Mouse (Mus musculus): ENCODE data around the gene Rere. TPM values are rescaled to one million over a fixed set of nuclear protein-coding genes. Genes with fewer than 3 reads are reported as not detected.

Gene Rere
- polyA plus RNA-seq, 1 experiment from 2014 or later: 29.0 TPM

GRCm38 (mm10) chr4:150238433-150239086, 42.9 kb upstream of the Rere start:
- H3K4me1 ChIP-seq (ENCODE audit: control insufficient read depth, insufficient read depth, low read length): peaks cover 34% of the 10 kb centered on the region
- no peak for ATAC-seq
- WGBS: 5% methylated on average over 3 of the region's 3 CpGs
- H3K4me2 ChIP-seq (ENCODE audit: low read length): peak overlapping the region; percentile 94
- H3K9ac ChIP-seq (ENCODE audit: low read depth, low read length): peak overlapping the region; percentile 91
- peak overlapping the region; percentile 84 for H3K4me3 ChIP-seq (ENCODE audit: low read depth, low read length)
- no peaks in the 10 kb centered on the region for H3K27me3 ChIP-seq (ENCODE audit: control insufficient read depth, insufficient read depth, low read depth, low read length)
- H3K27ac ChIP-seq (ENCODE audit: low read length): 0 out of 2 replicates have a peak overlapping the region, but pooled peaks have one; percentile 13
- no peaks in the 10 kb centered on the region for H3K9me3 ChIP-seq (replicated peaks; ENCODE audit: control insufficient read depth, low read length, poor library complexity, severe bottlenecking)
- H3K36me3 ChIP-seq (ENCODE audit: control insufficient read depth, insufficient read depth, low read length): peaks cover 13% of the 10 kb centered on the region

GRCm38 (mm10) chr4:150239087-150239480, 42.4 kb upstream of the Rere start:
- peak overlapping the region; percentile 94 for H3K4me2 ChIP-seq (ENCODE audit: low read length)
- peaks cover 34% of the 10 kb centered on the region for H3K4me1 ChIP-seq (ENCODE audit: control insufficient read depth, insufficient read depth, low read length)
- peaks cover 13% of the 10 kb centered on the region for H3K36me3 ChIP-seq (ENCODE audit: control insufficient read depth, insufficient read depth, low read length)
- H3K9me3 ChIP-seq (replicated peaks; ENCODE audit: control insufficient read depth, low read length, poor library complexity, severe bottlenecking): no peaks in the 10 kb centered on the region
- H3K4me3 ChIP-seq (ENCODE audit: low read depth, low read length): peak overlapping the region; percentile 84
- no peaks in the 10 kb centered on the region for H3K27me3 ChIP-seq (ENCODE audit: control insufficient read depth, insufficient read depth, low read depth, low read length)
- H3K27ac ChIP-seq (ENCODE audit: low read length): no peak overlapping the region
- WGBS: 35% methylated on average over 5 of the region's 5 CpGs
- no peak for ATAC-seq
- H3K9ac ChIP-seq (ENCODE audit: low read depth, low read length): 0 out of 2 replicates have a peak overlapping the region, but pooled peaks have one; percentile 91

GRCm38 (mm10) chr4:150239503-150239902, 41.9 kb upstream of the Rere start:
- H3K4me1 ChIP-seq (ENCODE audit: control insufficient read depth, insufficient read depth, low read length): peaks cover 34% of the 10 kb centered on the region
- H3K9ac ChIP-seq (ENCODE audit: low read depth, low read length): no peak overlapping the region

DNA sequence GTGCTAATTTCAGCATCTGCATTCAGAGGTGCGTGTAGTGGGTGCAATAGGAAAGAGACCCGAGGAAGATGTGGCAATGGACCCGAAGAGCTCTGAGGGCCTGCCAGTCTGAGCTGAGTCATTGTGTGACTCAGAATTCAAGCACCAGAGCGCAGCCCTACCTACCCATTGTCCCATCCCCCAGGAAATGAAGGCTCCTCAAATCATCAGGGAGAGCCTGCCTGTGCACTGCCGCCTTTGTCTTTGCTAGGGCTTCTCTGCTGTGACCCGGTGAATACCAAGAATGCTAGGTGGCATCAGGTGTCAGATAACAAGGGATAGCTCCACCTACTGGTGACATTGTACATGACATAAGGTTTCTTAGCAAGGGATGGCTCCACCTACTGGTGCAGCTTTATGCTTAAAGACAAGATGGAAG, 41.5 kb upstream of the Rere start:
- Histone ChIP-seq H3K9me3 (replicated peaks; ENCODE audit: control insufficient read depth, low read length, poor library complexity, severe bottlenecking) (no peaks in the 10 kb centered on the region), H3K4me1 (ENCODE audit: control insufficient read depth, insufficient read depth, low read length) (peaks cover 34% of the 10 kb centered on the region), H3K27me3 (ENCODE audit: control insufficient read depth, insufficient read depth, low read depth, low read length) (no peaks in the 10 kb centered on the region), H3K4me2 (ENCODE audit: low read length) (peak overlapping the region; percentile 94), H3K9ac (ENCODE audit: low read depth, low read length) (no peak overlapping the region), H3K27ac (ENCODE audit: low read length) (no peak overlapping the region), H3K4me3 (ENCODE audit: low read depth, low read length) (peak overlapping the region; percentile 16), H3K36me3 (ENCODE audit: control insufficient read depth, insufficient read depth, low read length) (peaks cover 20% of the 10 kb centered on the region)
- no peak for ATAC-seq
- WGBS: 13% methylated on average over 6 of the region's 6 CpGs

More at GRCm38 (mm10) chr4:150239503-150239902, 41.9 kb upstream of the Rere start:
- peaks cover 17% of the 10 kb centered on the region for H3K36me3 ChIP-seq (ENCODE audit: control insufficient read depth, insufficient read depth, low read length)
- peak overlapping the region; percentile 94 for H3K4me2 ChIP-seq (ENCODE audit: low read length)
- H3K9me3 ChIP-seq (replicated peaks; ENCODE audit: control insufficient read depth, low read length, poor library complexity, severe bottlenecking): no peaks in the 10 kb centered on the region
- no peaks in the 10 kb centered on the region for H3K27me3 ChIP-seq (ENCODE audit: control insufficient read depth, insufficient read depth, low read depth, low read length)
- ATAC-seq: no peak
- 38% methylated on average over 6 of the region's 6 CpGs for WGBS
- no peak overlapping the region for H3K27ac ChIP-seq (ENCODE audit: low read length)
- H3K4me3 ChIP-seq (ENCODE audit: low read depth, low read length): peak overlapping the region; percentile 84; the same call in 1 of the 2 replicates

DNA sequence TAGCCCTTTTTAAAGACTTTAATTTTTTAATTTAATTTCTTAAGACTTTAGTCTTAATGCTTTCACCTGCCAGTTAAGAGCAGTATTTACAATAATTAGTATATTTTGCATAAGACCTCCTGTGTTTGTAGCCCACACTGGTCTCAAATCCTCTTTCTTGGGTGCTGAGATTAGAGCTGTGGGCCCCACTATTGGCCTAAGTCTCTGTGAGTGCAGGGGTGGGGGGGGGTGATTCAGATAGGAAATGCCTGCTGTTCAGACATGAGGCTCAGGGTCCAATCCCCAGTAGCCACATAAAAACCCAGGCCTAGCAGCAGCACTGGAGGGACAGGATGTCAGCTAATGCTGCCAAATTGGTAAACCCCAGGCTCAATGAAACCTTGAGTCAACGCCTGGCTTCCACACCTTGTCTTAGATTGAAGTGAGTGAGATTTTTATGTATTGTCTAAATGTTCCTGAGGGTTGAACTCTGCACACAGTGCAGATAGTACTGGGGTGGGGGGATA, 41.0 kb upstream of the Rere start:
- ATAC-seq: no peak
- H3K9ac ChIP-seq (ENCODE audit: low read depth, low read length): no peak overlapping the region
- H3K27me3 ChIP-seq (ENCODE audit: control insufficient read depth, insufficient read depth, low read depth, low read length): no peaks in the 10 kb centered on the region
- peaks cover 31% of the 10 kb centered on the region for H3K4me1 ChIP-seq (ENCODE audit: control insufficient read depth, insufficient read depth, low read length)
- H3K4me3 ChIP-seq (ENCODE audit: low read depth, low read length): no peak overlapping the region
- peak overlapping the region; percentile 15; the same call in 1 of the 2 replicates for H3K4me2 ChIP-seq (ENCODE audit: low read length)
- no peak overlapping the region for H3K27ac ChIP-seq (ENCODE audit: low read length)
- peaks cover 20% of the 10 kb centered on the region for H3K36me3 ChIP-seq (ENCODE audit: control insufficient read depth, insufficient read depth, low read length)
- WGBS: 88% methylated on average over 1 of the region's 1 CpGs
- H3K9me3 ChIP-seq (replicated peaks; ENCODE audit: control insufficient read depth, low read length, poor library complexity, severe bottlenecking): no peaks in the 10 kb centered on the region

DNA sequence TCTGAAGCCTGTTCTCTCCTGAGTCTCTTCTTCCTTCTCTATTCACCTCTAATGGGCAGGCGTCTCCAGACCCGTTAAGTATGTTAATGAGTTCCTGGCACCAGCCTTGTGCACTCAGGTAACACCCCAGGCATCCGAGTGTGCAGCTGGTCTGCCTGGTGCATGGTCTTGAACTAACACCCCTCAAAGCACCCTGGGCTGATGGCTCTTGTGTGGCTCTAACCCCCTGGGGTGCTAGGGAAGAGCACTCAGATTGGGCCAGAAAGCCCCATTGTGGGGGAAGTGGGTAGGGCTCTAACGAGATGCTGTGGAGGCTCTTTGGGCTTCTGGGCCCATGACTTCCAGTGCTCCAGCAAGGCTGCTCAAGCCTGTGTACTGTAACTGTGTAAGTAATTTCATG, 39.7 kb upstream of the Rere start:
- Histone ChIP-seq H3K9ac (ENCODE audit: low read depth, low read length) (no peak overlapping the region), H3K36me3 (ENCODE audit: control insufficient read depth, insufficient read depth, low read length) (peaks cover 24% of the 10 kb centered on the region), H3K4me1 (ENCODE audit: control insufficient read depth, insufficient read depth, low read length) (peaks cover 28% of the 10 kb centered on the region), H3K9me3 (replicated peaks; ENCODE audit: control insufficient read depth, low read length, poor library complexity, severe bottlenecking) (no peaks in the 10 kb centered on the region), H3K27me3 (ENCODE audit: control insufficient read depth, insufficient read depth, low read depth, low read length) (no peaks in the 10 kb centered on the region), H3K27ac (ENCODE audit: low read length) (no peak overlapping the region), H3K4me2 (ENCODE audit: low read length) (no peak overlapping the region), H3K4me3 (ENCODE audit: low read depth, low read length) (no peak overlapping the region)
- WGBS: 64% methylated on average over 4 of the region's 4 CpGs
- no peak for ATAC-seq

GRCm38 (mm10) chr4:150242745-150243144, 38.7 kb upstream of the Rere start:
- peaks cover 34% of the 10 kb centered on the region for H3K36me3 ChIP-seq (ENCODE audit: control insufficient read depth, insufficient read depth, low read length)
- no peak for ATAC-seq
- H3K4me3 ChIP-seq (ENCODE audit: low read depth, low read length): no peak overlapping the region
- no peak overlapping the region for H3K4me2 ChIP-seq (ENCODE audit: low read length)
- 84% methylated on average over 5 of the region's 5 CpGs for WGBS
- peaks cover 28% of the 10 kb centered on the region for H3K4me1 ChIP-seq (ENCODE audit: control insufficient read depth, insufficient read depth, low read length)
- H3K9ac ChIP-seq (ENCODE audit: low read depth, low read length): no peak overlapping the region
- H3K9me3 ChIP-seq (replicated peaks; ENCODE audit: control insufficient read depth, low read length, poor library complexity, severe bottlenecking): no peaks in the 10 kb centered on the region
- H3K27ac ChIP-seq (ENCODE audit: low read length): no peak overlapping the region
- no peaks in the 10 kb centered on the region for H3K27me3 ChIP-seq (ENCODE audit: control insufficient read depth, insufficient read depth, low read depth, low read length)

- no peak for ATAC-seq
These were observed 35.6 kb upstream of the Rere start for GRCm38 (mm10) chr4:150245876-150246275.

DNA sequence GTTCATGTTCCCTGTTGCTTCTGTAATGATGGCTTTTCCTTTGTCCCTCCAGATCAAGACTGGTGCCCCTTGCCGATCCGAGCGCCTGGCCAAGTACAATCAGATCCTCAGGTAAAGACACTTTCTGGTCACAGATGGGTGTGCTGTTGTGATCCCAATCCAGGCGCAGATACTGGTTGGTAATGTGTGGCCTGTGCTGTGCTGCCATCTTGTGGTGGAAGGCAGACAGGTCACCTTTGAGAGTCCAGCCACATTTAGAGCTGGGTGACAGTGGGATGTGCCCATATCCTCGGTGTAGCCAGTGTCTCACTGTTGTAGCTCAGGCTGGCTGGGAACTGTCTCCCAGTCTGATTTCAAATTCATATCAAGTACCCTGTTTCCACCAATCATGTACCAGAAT, 33.4 kb upstream of the Rere start:
- Histone ChIP-seq H3K4me1 (ENCODE audit: control insufficient read depth, insufficient read depth, low read length) (peaks cover 17% of the 10 kb centered on the region), H3K9ac (ENCODE audit: low read depth, low read length) (no peak overlapping the region), H3K27me3 (ENCODE audit: control insufficient read depth, insufficient read depth, low read depth, low read length) (no peaks in the 10 kb centered on the region), H3K27ac (ENCODE audit: low read length) (no peak overlapping the region), H3K4me2 (ENCODE audit: low read length) (no peak overlapping the region), H3K9me3 (replicated peaks; ENCODE audit: control insufficient read depth, low read length, poor library complexity, severe bottlenecking) (no peaks in the 10 kb centered on the region), H3K36me3 (ENCODE audit: control insufficient read depth, insufficient read depth, low read length) (peaks cover 34% of the 10 kb centered on the region), H3K4me3 (ENCODE audit: low read depth, low read length) (no peak overlapping the region)
- 59% methylated on average over 5 of the region's 5 CpGs for WGBS
- ATAC-seq: peak; percentile 29; the same call in 1 of the 2 replicates

More at GRCm38 (mm10) chr4:150245876-150246275, 35.6 kb upstream of the Rere start:
- H3K4me3 ChIP-seq (ENCODE audit: low read depth, low read length): no peak overlapping the region
- H3K4me1 ChIP-seq (ENCODE audit: control insufficient read depth, insufficient read depth, low read length): peaks cover 17% of the 10 kb centered on the region
- H3K27me3 ChIP-seq (ENCODE audit: control insufficient read depth, insufficient read depth, low read depth, low read length): no peaks in the 10 kb centered on the region
- WGBS: 80% methylated on average over 2 of the region's 2 CpGs
- no peak overlapping the region for H3K9ac ChIP-seq (ENCODE audit: low read depth, low read length)
- no peaks in the 10 kb centered on the region for H3K9me3 ChIP-seq (replicated peaks; ENCODE audit: control insufficient read depth, low read length, poor library complexity, severe bottlenecking)
- peaks cover 44% of the 10 kb centered on the region for H3K36me3 ChIP-seq (ENCODE audit: control insufficient read depth, insufficient read depth, low read length)
- H3K27ac ChIP-seq (ENCODE audit: low read length): no peak overlapping the region
- H3K4me2 ChIP-seq (ENCODE audit: low read length): no peak overlapping the region
